Mouse (Mus musculus) gastrocnemius, postnatal 25 days (tissue): ENCODE results near the gene 9530068E07Rik. TPM values are rescaled to one million over a fixed set of nuclear protein-coding genes. Genes with fewer than 3 reads are reported as not detected.

Experiments used
- DNase-seq: peaks from one replicate; pipeline ENCODE4 v3.0.0; 2022
- total RNA-seq, 2 experiments: library from RNA; stranded (reverse); gene quantifications; 1 replicate in 1 of 2; 2 replicates in 1 of 2; pipeline ENCODE4 v1.2.3; 2021

The 9530068E07Rik gene
- total RNA-seq, 2 experiments from 2014 or later: 42.4 to 47.6 TPM

- DNase-seq: no peak
Observed at GRCm38 (mm10) chr11:52421053-52421778, 25.0 kb downstream of the 9530068E07Rik start.

GRCm38 (mm10) chr11:52429440-52429839 lies 33.2 kb downstream of the 9530068E07Rik start:
- DNase-seq: no peak

- no peak for DNase-seq
Observed at GRCm38 (mm10) chr11:52431594-52431993, 35.4 kb downstream of the 9530068E07Rik start.

DNA sequence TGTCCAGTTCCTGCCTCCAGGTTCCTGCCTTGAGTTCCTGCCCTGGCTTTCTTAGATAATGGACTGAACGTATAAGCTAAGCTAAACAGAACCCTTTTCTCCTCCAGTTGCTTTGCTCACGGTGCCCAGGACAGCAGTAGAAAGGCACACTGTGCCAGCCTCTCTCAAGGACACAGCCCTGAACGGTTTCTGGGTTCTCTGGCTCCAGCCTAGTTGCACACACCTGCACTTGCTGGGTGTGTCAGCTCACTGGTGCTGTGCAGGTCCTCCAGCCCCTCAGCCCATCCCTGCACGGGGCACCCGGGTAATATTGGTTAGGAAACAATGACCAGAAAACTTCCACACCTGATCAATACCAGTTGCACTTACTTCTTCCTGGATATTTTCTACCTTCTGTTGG lies 35.9 kb downstream of the 9530068E07Rik start:
- no peak for DNase-seq

DNA sequence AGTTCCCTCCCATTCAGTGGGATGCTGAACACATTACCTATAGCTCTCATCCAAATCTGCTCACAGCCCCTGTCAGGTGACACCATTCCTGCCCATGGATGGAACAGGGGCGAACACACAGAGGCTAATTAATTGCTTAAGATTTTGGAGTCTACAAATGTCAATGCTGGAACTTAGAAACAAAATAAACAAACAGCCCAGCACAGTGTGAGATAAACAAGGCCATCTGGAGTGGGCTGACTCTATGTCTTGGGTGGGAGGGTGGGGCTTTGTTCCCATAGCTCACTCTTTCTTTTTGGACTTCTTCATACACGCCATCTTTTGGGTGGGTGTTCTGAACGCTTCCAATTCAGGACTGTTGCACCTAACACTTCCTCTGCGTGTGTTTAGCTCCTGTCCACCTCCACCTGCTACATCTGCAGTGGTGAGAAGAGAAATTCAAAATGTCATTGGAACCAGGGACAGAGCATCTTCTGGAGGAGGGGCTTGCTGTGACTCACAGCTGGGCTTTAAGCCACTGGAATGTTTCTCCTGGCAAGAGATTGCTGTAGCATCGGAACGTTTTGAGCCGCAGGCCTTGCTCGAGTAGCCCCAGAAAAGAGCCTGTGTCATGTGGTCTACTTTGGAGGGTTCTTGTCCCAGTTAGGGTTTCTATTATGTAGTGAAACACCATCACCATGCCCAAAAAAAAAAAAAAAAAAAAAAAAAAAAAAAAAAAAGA lies 37.0 kb downstream of the 9530068E07Rik start:
- no peak for DNase-seq

DNA sequence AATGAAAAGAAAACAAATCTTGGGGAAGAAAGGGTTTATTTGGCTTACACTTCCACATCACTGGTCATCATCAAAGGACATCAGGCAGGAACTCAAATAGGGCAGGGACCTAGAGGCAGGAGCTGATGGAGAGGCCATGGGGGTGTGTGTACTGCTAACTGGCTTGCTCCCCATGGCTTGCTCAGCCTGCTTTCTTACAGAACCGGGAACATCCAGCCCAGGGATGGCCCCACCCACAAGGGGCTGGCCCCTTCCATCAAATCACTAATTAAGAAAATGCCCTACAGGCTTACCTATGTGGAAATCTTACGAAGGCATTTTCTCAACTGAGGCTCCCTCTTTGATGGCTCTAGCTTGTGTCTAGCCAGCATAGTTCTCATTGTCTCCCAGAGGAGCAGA lies 37.6 kb downstream of the 9530068E07Rik start:
- no peak for DNase-seq

DNA sequence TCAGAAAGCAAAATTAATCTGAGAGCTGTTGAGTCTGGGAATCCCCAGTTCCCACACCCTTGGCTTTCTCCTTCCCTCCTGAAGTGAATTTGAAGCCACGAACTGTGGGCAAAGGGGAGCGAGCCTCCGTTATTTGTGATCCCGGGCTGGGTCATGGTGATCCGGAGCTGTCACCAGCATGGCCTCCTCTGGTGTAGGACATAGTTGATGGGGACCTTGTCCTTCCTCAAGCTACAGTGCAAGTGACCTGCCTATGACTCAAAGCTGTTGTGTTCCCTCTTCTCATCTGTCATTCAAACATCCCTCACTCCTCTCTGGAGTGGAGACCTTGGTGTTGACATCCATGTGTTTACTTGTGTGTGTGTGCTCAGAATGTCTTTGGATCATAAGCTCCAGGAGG lies 39.2 kb downstream of the 9530068E07Rik start:
- DNase-seq: no peak

- no peak for DNase-seq
Observed at GRCm38 (mm10) chr11:52437123-52437522, 40.9 kb downstream of the 9530068E07Rik start.

DNA sequence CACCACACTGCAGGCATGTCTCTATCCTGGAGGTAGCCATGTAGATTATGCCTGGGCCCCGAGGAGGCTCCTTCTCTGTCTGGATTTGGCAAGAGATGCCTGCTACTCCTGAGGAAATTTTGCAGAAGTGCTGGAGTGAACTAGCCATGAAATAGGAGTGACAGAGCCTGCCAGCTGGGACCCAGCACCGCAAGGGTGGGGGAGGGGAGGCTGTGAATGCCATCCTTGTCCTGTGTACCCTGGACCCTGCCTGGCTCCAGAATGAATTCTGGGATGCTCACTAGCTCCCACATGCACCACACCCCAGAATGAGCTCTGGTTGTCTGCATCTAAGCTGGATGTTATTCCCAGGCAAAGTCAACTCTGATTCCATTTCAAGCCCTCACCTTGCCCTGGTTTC lies 44.9 kb downstream of the 9530068E07Rik start:
- no peak for DNase-seq

DNA sequence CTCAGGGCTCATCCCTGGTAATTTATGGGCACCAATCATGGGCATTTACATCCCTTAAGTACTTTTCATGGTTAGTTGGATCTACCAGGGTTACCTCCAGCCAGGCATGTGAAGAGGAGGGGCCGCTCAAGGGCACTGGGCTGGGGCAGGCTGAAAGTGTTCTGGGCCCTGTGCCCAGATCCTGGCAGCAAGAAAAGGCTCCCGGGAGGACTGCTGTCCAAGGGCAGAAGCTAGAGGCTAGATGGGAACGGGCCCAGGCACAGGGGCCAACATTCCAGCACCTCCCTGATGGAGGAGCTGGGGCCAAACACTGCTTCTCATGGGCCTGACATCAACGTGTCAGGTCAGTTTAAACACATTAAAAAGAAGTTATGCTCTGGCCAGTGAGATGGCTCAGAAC lies 51.0 kb downstream of the 9530068E07Rik start:
- peak; percentile 82 for DNase-seq

GRCm38 (mm10) chr11:52449004-52449403 lies 52.8 kb downstream of the 9530068E07Rik start:
- no peak for DNase-seq

- DNase-seq: no peak
Observed at GRCm38 (mm10) chr11:52458281-52458680, 62.1 kb downstream of the 9530068E07Rik start.

Other genes starting within 250 kb of the 9530068E07Rik start
- gene Olfr1371, start 182.4 kb upstream of the 9530068E07Rik start, total RNA-seq: not detected
- 100 to 1,000 TPM; 255 to 270 TPM for gene Skp1a, start 164.4 kb upstream of the 9530068E07Rik start, total RNA-seq
- gene Tcf7, start 113.4 kb upstream of the 9530068E07Rik start, total RNA-seq: 1 to 10 TPM in 1 of 2 experiments, under 1 TPM in 1; 0.36 to 1.0 TPM
- 1,000 to 10,000 TPM; 1,373 to 1,455 TPM for gene Vdac1, start 35.6 kb upstream of the 9530068E07Rik start, total RNA-seq